Mouse (Mus musculus) activated CD4-positive, CD25-positive, alpha-beta regulatory T cell, adult 4 months (primary cell): ENCODE data around the gene Sdcbp2. TPM values are rescaled to one million over a fixed set of nuclear protein-coding genes. Genes with fewer than 3 reads are reported as not detected.

Experiments used
- ATAC-seq: one replicate; pipeline ENCODE4 v1.8.0; 2017
- polyA plus RNA-seq, 2 experiments: library from polyadenylated mRNA; unstranded; fragments of 100-300 nt; shearing (Covaris generic); gene quantifications; one replicate each; pipeline ENCODE4 v1.2.1; 2017

Sdcbp2 gene
- 10 to 100 TPM; 79.8 to 85.3 TPM for polyA plus RNA-seq

DNA sequence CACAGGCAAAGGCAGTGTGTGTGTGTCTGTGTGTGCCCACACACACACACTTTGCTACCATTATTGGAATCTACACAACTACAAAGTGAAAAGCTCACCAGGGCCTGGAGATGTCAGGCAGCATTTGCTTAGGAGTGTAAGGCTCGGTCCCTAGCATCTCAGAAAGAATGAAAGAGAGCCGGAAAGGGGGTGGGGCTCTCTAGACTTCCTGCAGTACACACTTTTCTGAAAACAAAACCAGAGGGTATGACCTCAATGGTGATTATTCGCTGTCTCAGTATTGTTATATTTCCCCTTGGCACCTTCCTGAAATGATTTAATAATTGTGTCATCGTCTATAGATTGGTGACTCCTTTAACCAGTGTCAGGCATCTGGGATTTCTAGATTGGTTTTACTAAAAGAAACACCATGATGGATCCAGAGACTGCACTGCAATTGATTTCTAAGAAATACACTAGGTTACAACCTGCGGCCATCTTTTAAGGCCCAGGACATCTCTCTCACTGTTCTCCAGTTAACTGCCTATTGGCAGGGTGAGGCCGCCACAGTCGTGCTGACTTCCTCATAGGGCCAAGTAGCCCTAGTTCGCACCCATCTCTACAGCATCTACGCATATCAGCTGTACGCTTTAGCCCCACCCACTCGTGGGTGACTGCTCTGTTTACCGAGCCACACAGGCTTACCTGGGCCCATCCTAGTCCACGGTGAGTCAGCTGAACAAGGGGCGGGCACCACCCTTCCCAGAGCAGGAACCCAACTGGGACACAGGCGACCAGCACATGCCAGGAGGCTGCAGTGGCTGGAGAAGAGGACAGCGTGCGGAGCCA is at the start of gene Sdcbp2:
Sdcbp2 (plus strand) TSS at position 750 of the 828 bp plus-strand sequence.
- peak; percentile 63 for ATAC-seq

DNA sequence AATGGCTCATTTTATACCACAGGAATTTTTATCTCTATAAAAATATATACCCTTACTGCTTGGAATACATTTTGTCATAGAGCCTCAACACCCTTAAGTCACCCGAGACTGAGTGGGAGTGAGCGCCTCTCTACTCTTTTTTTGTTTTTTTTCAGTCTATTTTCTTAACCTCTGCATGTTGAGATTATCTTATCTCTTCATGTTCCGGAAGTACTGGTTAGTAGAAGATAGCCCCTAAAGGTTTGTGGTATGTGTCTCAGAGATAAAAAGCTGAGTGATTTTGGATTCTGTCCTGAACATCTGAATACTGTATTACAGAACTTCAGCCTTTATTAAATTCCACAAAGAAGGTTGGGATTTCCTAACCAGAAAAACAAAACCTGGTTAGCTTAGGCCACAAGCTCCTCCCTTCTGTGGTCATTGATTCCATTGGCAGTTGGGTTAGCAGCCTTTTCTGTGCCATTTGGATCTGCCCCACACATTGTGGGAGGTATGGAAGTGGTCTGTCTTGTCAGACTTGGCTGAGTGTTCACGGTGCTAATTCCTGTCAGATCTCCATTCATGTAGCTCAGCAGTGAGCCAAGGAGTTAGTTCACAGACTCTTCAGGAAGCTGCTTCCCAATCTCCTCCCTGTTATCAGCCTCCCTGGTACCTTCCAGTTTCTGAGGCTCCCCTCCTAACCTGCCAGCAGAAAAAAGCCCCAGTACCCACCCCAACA is 47.9 kb upstream of the Sdcbp2 start:
- peak; percentile 54 for ATAC-seq

DNA sequence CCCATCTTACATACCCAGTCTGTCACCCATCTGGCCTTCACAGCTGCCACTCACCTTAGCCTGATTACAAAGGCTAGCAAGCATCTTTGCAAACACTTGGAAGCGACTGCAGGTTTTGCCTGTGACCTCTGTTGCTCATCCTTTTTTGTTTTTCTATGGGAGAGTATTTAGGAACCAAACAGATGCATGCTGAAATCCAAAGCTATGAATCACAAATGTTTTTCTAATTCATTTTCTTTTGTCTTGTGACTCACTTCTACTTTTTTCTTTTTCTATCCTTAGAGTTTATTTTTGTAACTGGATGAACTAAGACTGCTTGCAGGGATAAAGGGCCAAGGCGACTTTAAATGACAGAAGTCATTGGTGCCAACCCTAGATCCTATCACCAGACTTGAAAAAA is 46.9 kb upstream of the Sdcbp2 start:
- ATAC-seq = no peak

DNA sequence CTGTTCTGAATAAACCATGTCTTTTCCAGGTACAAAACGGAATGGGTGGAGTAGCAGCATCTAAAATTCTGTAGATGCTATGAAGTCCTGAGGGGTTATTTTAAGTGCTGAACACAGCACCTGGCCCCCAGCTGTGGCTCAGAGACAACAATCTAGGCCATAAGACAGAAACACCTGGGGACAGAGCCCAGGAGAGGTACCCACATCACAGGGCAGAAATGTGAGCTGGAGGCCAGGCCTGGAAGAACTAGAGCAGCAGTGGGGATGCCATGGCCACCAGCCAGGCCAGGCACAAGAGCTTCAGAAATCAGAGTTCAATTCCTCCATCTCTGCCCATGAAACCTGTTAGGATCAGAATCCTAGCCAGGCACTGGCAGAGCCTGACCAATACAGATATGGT is 44.4 kb upstream of the Sdcbp2 start:
- ATAC-seq = no peak

DNA sequence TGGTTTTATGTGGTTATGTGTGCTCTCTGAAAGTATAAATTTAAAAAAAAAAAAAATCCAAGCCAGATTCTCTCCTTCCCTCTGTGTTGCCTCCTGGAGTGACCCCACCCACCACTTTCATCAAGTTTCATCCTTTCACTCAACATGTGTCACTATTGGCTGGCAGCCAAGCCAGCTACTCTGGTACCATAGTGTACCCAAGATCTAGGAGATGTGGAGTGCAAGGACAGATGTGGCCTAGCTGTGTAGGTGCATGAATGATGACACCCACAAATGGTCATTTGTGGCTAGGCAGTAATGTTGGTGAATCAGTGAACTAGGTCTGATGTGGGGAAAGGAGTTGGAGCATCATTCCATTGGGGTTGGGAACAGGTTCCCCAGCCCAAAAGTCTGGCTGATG is 43.3 kb upstream of the Sdcbp2 start:
- ATAC-seq = no peak

DNA sequence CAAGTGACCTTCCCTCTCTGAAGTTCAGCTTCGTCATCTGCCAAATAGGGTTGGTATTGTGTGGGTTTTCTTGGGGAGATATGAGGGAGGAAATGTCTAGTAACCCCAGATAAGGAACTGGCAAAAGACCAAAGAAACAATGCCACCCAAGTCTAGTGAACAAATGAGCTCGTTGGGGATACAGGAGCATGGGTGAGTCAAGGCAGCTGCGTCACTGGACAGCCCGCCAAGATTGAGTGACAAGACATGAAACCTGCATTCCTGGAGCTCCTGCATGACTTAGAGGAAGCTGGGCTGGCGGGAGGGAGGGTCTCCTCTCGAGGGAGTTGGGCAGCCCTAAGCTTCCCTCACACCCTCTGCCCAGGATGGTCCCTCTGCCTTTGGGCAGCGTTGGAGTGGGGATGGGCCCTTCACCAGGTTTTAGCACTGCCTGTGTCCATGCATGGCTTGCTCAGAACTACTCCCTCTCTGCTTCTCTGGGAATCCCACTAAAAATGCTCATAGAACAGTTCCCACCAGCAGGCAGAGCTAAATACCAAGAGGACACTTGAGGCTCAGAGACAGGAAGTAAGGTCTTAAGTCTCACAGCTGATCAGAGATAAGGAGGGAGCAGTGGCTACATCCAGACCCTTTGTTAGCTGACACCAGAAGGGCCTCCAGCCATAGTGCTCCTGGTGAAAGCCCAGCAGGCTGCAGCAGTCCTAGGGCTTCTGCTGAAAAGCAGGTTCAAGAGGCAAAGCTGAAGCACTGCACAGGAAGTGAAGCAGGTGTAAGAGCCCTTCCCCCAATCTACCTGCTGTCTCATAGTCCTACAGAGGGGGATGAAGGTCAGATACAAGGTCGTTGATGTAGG is 41.8 kb upstream of the Sdcbp2 start:
- peak; percentile 79 for ATAC-seq

DNA sequence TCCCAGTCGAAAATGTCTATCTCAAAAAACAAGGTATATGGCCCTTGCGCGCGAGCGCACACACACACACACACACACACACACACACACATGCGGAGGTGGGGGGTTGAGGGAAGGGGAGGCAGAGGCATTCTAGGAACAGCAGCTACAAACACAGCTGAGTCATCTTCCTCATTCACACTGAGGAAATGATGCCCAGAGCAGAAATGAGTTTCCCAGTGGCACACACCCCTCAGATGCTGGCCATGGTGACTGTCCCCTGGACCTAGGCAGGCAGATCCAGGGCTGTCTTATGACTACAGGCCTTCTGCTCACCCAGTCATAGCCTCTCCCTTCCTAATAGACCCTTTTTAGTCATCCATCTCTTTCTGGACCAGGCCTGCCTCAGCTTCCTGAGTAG is 38.8 kb upstream of the Sdcbp2 start:
- ATAC-seq = no peak

DNA sequence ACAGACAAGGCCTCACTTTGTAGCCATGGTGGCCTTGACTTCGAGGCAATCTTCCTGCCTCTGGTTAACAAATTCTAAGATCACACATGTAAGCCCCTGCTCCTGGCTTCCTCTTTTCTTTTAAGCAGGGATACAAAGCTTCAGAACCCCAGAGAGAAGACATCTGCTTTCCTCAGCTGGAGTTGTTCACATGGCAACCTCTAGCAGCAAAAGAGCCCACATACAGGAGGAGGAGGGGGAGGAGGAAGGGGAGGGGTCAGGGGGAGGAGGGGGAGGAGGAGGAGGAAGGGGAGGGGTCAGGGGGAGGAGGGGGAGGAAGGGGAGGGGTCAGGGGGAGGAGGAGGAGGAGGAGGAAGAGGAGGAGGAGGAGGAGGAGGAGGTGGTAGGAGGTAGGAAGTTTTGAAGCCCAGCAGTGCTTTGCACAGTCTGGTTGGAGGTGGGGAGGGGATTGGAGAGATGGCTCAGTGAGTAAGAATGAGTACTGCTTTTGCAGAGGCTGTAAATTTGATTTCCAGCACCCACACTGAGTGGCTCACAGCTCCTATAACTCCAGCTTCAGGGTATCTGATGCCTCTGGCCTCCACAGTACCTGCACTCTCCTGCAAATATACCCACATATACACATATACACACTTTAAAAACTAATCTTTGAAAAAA is 36.3 kb upstream of the Sdcbp2 start:
- peak; percentile 38 for ATAC-seq

DNA sequence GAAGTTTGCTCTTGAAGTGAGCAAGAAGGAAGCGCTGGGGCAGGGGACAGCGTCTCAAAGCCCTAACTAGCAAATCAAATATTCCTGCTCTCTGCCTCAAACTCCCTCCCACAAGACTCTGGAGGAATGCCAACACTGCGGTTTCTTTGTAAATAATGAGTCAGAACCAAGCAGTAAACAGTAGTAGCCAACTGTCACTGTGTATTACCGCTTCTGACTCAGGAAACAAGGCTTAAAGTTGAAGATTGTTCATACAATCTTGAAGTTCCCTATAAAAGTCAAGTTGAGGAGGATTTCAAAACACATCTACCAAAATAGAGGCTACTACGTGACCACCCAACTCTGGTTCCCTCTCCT is 35.8 kb upstream of the Sdcbp2 start:
- ATAC-seq = peak; percentile 83

DNA sequence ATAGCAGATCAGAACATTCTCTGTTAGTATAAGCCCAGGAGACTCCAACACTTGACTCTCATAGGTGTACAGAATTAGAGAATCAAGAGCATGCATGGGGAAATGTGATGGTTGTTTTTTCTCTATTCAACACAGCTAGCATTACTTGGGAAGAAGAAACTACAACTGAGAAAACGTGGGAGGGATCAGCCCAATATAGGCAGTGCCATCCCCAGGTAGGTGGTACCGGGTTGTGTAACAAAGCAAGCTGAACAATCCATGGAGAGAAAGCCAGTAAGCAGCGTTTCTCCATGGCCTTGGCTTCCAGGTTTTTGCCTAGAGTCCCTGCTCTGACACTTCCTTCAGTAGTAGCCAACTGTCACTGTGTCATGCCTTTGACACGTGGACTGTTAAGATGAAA is 33.8 kb upstream of the Sdcbp2 start:
- ATAC-seq = no peak

DNA sequence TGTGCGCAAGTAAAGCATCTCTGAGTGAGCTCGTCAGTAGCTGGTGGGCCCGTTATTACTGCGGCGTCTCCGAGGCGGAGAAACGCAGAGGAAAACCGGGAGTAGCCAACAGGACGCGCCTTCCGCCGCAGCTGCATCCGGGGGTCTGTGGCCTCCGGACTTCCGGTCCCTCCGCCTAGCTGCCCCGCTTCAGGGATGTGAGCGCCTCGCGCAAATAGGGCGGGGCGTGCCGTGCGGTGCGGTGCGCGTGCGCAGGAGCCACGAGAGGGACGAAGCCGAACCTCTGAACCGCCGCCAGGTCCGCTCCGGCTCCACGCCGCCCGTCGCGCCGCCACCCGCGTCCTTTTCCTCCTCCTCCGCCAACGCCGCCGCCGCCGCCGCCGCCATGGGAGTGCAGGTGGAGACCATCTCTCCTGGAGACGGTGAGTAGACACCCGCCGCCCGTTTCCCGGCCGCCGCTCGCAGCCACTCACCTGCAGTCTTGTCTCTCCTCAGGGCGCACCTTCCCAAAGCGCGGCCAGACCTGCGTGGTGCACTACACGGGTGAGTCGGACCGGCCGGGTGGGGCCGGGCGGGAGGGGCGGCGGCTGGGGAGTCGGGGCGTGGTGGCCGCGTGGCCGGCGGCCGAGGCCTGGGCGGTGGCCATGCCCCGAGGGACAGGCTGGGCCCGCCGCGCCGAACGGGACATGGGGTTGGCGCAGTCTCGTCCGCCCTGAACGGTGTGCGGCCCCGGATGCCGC is 29.9 kb upstream of the Sdcbp2 start, which contains the start of gene Fkbp1a:
Fkbp1a (plus strand) TSS at position 161 of the 740 bp plus-strand sequence.
- peak; percentile 89 for ATAC-seq

DNA sequence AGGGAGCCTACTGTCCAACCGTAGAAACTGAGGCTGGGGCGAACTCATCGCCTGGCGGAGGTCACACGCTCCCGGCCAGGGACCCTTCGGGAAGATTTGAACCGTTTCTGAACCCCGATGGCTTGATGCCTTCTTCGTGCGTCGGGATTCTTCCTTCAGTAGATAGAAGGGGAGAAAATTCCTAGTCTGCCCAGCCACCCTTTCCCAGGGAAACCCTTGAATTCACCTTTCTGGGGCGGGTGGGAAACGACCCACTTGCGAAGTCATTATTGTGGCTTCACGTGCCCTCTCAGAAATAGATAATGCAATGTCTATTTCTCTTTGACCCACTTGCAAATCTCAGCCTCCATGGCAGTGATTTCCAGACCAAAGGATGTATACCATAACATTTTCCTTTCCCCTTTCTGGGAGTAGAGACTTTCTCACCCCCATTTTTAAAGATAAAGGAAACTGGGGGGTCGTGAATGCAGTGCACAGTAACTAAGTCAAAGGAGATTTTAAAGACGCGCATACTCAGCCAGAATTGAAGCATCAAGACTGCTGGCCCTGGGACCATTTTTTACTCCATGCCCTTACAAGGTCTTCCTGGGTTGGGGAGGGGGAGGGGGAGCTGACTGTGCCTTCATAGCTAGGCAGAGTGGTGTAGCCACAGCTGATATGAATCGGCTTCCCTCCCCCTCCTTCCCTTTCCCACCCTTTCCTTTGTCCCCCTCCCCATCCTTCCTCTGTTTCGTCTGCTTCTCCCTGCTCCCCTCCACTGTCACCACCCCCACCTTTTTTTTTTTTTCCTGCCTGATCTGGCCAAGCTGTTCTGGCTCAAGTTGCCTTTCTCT is 29.1 kb upstream of the Sdcbp2 start:
- ATAC-seq = peak; percentile 26

DNA sequence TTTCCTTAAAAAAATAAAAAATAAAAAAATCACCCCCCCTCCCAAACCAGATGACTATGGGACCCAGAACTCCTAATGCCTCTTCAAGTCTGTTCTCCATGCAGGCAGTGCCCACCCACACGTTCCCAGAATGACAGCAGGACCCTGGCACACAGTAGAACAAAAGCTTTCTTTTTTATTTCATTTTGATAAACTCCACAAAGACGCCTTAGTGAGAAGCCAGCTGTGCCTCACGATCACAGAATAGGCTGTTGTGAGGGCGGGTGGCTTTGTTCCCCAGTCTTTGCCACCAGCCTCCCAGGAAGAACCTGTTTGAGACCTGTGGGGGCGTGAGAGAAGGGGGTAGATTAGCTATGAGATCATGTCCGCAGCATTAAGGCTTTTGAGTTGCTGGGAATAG is 27.7 kb upstream of the Sdcbp2 start:
- ATAC-seq = no peak

DNA sequence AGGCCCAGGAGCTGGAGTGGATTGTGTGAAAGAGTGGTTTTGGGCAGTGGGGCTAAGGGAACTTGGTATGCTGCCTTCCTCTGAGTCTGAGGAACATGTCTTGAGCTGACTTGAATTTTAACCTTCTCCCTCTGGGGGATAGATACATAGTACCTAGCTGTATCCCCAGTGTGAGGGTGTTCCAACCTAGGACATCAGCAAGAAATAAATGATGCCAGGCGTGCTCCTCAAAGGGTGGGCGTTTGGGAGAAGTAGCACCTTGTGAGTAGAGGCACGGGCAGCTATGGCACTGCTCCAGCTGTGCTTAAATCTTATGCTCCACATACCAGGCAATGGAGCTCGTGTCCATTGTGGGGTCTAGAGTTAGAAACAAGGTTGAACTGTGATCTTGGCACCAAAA is 25.9 kb upstream of the Sdcbp2 start:
- ATAC-seq = no peak

DNA sequence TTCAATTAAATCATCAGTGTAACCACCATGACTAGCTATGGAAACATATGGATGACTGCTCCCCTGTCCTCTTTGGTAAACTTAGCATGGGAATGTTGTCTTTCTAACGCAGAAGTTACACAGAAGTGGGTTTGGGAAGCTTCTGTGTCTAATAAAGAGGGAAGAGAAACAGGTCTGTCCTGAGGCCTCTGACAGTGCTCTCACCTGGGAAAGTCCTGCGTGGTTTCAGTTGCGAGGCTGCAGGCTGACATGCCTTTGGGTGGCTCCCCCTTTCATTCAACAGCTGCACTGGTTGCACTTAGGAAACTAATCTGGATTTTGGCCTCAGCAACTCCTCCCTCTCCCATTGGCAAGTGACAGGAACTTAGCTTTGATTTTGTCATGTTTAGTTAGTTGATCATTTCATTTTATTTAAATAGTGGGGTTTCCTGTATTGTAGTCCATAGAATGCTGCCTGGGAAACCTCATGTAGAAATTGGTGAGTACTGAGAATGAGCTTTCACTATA is 22.8 kb upstream of the Sdcbp2 start:
- no peak for ATAC-seq

DNA sequence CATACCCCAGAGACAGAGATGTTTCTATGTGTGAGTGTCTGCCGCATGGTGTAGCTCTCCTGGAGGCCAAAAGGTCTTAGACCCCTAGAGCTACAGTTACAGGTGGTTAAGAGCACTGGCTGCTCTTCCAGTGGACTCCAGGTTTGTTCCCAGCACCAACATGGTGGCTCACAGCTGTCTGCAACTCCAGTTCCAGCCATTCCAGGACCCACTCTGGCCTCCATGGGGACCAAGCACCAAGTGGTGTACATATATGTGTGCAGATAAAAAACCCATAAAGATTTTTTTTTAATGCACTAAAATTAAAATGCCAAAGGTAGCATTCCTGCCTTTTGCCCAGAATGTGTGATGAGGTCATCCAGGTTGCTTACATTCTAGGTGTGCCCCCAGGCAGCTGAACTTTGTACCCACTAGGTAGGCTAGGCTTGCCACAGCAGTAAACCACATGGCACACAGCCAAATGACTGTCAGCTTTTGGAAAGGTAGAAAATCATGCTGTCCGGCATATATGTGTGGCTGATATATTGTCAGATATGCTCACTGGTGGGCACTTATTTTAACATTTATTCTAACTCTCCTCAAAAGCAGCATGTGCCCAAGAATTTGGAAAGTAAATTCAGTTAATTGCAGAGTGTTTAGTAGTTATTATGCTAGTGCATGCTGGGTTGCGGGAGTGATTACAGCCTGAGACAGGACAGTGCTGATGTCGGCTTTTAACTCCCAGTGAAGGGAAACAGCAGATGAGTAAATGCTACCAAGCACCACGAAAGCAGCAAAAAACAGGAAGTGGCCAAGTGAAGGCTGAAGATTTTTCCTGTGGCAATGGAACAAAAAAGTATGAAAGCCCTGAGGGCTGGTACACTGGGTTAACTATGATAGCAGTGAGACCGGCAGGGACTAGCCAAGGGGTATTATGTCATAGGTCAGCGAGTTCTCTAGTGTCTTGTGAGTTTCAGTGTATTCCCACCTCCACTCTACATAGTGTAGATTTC is 9.2 kb upstream of the Sdcbp2 start:
- ATAC-seq = peak; percentile 80

DNA sequence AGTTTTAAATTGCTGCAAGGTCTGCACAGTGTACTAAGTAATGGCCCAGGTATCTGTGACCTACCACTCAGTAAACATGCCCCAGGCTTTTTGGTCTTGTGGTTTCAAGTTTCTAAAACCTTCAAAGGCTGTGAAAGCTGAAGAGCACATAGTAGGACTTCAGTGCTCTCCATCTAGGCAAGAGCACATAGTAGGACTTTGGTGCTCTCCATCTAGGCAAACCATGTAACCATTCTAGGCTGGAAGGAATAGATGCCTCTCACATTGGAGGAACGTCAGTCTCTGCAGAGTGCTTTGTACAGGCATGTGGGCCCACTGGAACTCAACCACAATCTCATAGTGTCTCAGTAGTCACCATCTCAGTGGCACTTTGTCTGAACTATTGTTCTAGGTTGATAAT is 8.4 kb upstream of the Sdcbp2 start:
- no peak for ATAC-seq

DNA sequence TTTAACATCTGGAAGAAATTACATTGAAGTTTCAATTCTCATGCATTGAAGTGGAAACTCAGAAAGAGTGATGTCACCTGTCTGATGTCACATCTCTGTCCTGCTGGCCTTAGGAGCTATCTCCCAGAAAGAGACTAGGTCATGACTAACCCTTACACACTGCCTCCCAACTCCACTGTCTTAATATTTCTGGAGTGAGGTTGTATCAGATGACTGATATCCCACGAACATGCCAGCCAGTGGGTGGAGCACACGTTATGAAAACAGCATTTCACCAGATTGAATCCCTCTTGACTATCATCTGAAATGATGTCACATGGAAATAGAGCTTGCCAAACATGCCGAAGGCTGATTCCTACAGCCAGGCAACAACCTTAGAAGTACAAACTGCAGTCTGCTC is 7.4 kb upstream of the Sdcbp2 start:
- no peak for ATAC-seq

DNA sequence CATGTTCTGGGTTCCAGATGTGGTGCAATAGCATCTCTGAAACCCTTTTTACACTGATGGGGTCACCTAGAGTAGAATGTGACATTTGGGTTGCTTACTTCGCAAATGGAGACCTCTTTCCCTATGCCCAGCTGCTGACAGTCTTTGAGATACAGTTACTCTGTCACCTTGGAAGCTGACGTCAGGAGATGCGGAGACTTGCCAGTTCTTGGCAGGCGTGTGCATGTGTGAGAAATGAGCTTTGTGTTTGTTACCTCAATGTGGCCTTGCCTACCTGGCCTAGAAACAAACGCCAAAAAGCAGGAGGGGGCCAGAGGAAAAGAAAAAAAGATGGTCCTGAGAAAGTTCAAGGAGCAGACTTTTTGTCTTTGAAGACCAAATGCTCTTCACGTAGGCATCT is 5.6 kb upstream of the Sdcbp2 start:
- no peak for ATAC-seq
